Mouse (Mus musculus) heart, postnatal 0 days (tissue): ENCODE measurements around the gene Pygl. TPM values are rescaled to one million over a fixed set of nuclear protein-coding genes. Genes with fewer than 3 reads are reported as not detected.
"Not testable (repeated sequence)": the region's sequence is repeated elsewhere in the genome, so short reads cannot be mapped to it uniquely, and the experiment has no call there.

Source experiments
- ATAC-seq: fragments of 200-750 bp; cut with Nextera tagmentation; 2 replicates; pipeline ENCODE4 v1.8.0; 2017; ENCODE audit warnings: low read depth, moderate number of reproducible peaks, moderate library complexity; ENCODE audit not compliant: insufficient read depth
- DNase-seq: peaks from one replicate; pipeline ENCODE4 v3.0.0-alpha.2; 2016; ENCODE audit warnings: low spot score
- H3K27ac ChIP-seq: fragments of 300-500 bp; sonication (generic); 2 replicates; pipeline ENCODE4 v1.5.1; 2014; ENCODE audit warnings: low read depth, mild to moderate bottlenecking
- H3K27me3 ChIP-seq: fragments of 300-500 bp; sonication (generic); 2 replicates; pipeline ENCODE4 v1.6.1; 2014; ENCODE audit warnings: low read length, mixed read lengths; ENCODE audit not compliant: control insufficient read depth, insufficient read depth
- H3K36me3 ChIP-seq: fragments of 300-500 bp; sonication (generic); replicated peaks from 2 replicates; pipeline ENCODE4 v1.6.1; 2014; ENCODE audit warnings: low read length, mixed read lengths; ENCODE audit not compliant: control insufficient read depth, insufficient read depth
- H3K4me1 ChIP-seq: fragments of 300-500 bp; sonication (generic); 2 replicates; pipeline ENCODE4 v1.6.1; 2014; ENCODE audit warnings: antibody characterized with exemption; ENCODE audit not compliant: control insufficient read depth, insufficient read depth
- H3K4me2 ChIP-seq: fragments of 300-500 bp; sonication (generic); 2 replicates; pipeline ENCODE4 v1.6.1; 2014; ENCODE audit warnings: low read depth, mild to moderate bottlenecking, low read length, moderate library complexity
- H3K4me3 ChIP-seq: fragments of 300-500 bp; sonication (generic); 2 replicates; pipeline ENCODE4 v1.5.1; 2014; ENCODE audit warnings: low read depth, low read length
- H3K9ac ChIP-seq: fragments of 300-500 bp; sonication (generic); replicated peaks from 2 replicates; pipeline ENCODE4 v1.6.1; 2014; ENCODE audit warnings: low read depth, low read length, mixed read lengths
- H3K9me3 ChIP-seq: fragments of 300-500 bp; sonication (generic); replicated peaks from 2 replicates; pipeline ENCODE4 v1.6.1; 2016; ENCODE audit warnings: low read length; ENCODE audit not compliant: control insufficient read depth
- CTCF ChIP-seq: IDR thresholded peaks from 2 replicates; pipeline ENCODE4 v1.5.1; 2016; ENCODE audit warnings: antibody characterized with exemption, control low read depth, low read depth
- EP300 ChIP-seq: IDR thresholded peaks from 2 replicates; pipeline ENCODE4 v1.6.1; 2016; ENCODE audit warnings: antibody characterized with exemption, low read depth
- WGBS: fragments of 180-500 bp; shearing (Covaris S2); extraction: QIAGEN DNeasy Blood & Tissue Kit; methylation state at CpG from one replicate; pipeline ENCODE4 v1.1.7; 2014; 5-methylcytosine and 5-hydroxymethylcytosine counted together
- polyA plus RNA-seq: library from polyadenylated mRNA; unstranded; fragments of >200 nt; fragmentation: Nextera tagmentation; extraction: Ambion mirVana; gene quantifications from 2 replicates; pipeline ENCODE4 v1.2.1, GENCODE M21; 2015
- total RNA-seq: library from RNA; depleted of rRNA; stranded (reverse); fragments of >200 nt; gene quantifications from 2 replicates; pipeline ENCODE4 v1.2.3, GENCODE M21; 2014; ENCODE audit warnings: low replicate concordance

The Pygl gene
- total and polyA plus RNA-seq, 2 experiments from 2014 or later: 31.6 to 43.2 TPM

DNA sequence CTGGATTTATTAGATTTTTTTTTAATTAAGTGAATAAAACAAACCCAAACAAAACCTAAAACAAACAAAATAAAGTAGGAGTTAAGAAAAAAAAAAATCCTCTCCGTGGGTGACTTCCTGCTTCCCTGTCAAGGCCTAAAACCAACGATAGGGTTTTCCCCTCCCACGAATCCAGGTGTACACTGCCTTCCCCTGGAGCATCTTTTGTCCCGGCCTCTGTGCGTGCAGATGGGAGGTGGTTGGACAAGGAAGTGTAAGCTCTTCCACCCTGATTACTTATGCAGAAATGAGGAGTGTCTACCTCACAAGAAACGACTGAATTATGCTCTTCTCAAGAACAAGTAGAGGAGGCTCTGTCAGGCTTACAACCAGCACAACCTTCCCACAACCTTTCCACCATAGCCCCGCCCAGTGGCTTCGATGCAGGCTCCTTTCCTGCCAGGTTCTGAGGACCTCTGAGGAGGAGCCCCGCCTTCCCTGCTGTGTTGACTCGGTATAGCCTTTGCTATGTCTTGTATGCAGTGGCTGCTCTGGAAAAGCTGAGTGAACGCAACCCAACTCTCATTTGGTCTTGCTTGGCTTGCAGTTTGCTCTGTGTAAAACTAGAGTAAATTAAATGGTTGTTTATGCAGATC is 82.5 kb downstream of the Pygl start:
- Histone ChIP-seq H3K9me3 (no peaks in the 10 kb centered on the region), H3K4me3 (peak overlapping the region; percentile 35), H3K4me2 (peak overlapping the region; percentile 58), H3K4me1 (peaks cover 10% of the 10 kb centered on the region), H3K27ac (no peak overlapping the region), H3K27me3 (no peaks in the 10 kb centered on the region), H3K36me3 (no peaks in the 10 kb centered on the region), H3K9ac (peak overlapping the region; percentile 37; the same call in 1 of the 2 replicates)
- no peak for DNase-seq
- 21% methylated on average over 11 of the region's 11 CpGs for WGBS
- ATAC-seq: no peak
- TF ChIP-seq CTCF (no peak), EP300 (no peak)

DNA sequence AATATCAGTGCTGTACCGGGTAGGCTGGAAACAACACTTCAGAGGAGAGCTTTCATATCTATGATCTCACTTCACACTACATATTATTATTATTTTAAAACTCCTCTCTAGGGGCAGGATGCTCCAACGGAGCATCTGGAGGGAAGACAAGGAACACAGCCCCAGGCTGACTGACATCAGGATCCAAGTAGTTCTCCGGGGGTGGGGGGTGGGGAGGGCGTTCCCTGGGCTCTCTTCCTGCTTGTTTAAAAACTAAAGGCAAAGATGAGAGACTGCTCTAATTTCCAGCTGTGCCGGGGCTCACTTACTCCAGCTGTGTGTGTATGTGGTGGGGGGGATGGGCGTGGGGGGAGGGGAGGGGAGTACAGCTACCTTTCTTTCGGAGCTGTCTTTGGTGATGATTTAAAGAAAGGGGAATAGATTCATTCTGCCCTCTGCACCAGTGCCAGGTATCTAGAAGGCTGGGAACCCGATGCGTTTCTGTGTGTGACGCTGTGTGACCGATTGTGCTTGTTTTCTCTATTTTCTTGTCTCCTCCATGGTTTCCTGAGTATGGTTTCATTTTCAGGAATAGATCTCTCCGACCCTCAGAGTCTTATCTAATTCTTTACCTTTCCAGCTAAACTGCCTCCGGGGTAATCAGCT is 83.2 kb downstream of the Pygl start:
- Histone ChIP-seq H3K4me3 (peak overlapping the region; percentile 35), H3K27me3 (no peaks in the 10 kb centered on the region), H3K9ac (peak overlapping the region; percentile 37; the same call in 1 of the 2 replicates), H3K27ac (0 out of 2 replicates have a peak overlapping the region, but pooled peaks have one; percentile 26), H3K9me3 (no peaks in the 10 kb centered on the region), H3K4me1 (peaks cover 10% of the 10 kb centered on the region), H3K4me2 (peak overlapping the region; percentile 58), H3K36me3 (no peaks in the 10 kb centered on the region)
- TF ChIP-seq CTCF (no peak), EP300 (no peak)
- DNase-seq: no peak
- no peak for ATAC-seq
- WGBS: 8% methylated on average over 13 of the region's 13 CpGs

- H3K9me3 ChIP-seq: no peaks in the 10 kb centered on the region
- ATAC-seq (no peak), DNase-seq (no peak)
- H3K4me3 ChIP-seq: no peak overlapping the region
- H3K36me3 ChIP-seq: no peaks in the 10 kb centered on the region
- no peak overlapping the region for H3K4me2 ChIP-seq
- no peak overlapping the region for H3K27ac ChIP-seq
- H3K27me3 ChIP-seq: no peaks in the 10 kb centered on the region
- WGBS: 82% methylated on average over 6 of the region's 6 CpGs
- TF ChIP-seq CTCF (no peak), EP300 (no peak)
- H3K9ac ChIP-seq: no peak overlapping the region
- H3K4me1 ChIP-seq: peaks cover 10% of the 10 kb centered on the region
Measured at GRCm38 (mm10) chr12:70145586-70145985, 85.7 kb downstream of the Pygl start.

DNA sequence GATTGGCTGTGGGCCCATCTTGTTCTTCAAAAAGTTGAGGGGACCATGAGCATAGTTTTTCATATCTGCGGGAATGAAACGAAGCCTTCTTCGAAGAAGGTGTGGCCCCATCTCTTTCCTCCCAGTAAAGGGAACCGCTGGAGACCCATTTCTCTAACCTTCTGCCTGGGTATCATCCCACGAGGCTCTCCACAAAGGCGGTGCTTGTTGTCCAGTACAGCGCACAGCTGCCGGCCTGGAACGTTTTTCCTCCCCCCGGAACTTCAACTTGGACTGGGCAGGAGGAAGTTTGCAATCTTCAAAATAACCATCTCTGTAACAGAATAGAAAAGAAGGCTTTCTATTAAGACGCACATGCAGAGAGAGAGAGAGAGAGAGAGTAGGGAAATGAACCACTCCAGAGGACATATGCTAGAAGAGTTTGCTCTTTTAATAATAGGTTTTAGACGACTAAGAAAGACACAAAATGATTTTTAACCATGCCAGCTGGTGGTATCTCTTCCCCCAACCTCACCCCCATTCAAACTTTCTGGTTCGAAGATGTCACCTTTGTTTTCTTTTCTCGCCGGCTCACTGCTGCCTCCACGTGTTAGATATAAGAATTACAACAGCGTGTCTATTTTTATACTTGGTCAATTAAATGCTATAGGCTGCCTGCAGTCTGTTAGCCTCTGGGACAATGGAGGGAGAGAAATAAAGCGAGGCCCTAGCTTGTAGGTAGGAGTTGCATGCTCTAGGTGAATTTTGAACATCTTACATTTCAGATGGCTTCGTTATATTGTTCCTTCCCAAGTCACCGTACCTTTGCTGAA is 86.4 kb downstream of the Pygl start:
- 0 out of 2 replicates have a peak overlapping the region, but pooled peaks have one; percentile 23 for H3K4me2 ChIP-seq
- no peak overlapping the region for H3K4me3 ChIP-seq
- DNase-seq (peak; percentile 63), ATAC-seq (peak; percentile 54)
- no peak overlapping the region for H3K9ac ChIP-seq
- no peaks in the 10 kb centered on the region for H3K27me3 ChIP-seq
- H3K9me3 ChIP-seq: no peaks in the 10 kb centered on the region
- WGBS: 29% methylated on average over 20 of the region's 20 CpGs
- peak overlapping the region; percentile 63 for H3K27ac ChIP-seq
- H3K4me1 ChIP-seq: peaks cover 10% of the 10 kb centered on the region
- H3K36me3 ChIP-seq: no peaks in the 10 kb centered on the region
- peak; percentile 76 for TF ChIP-seq CTCF
- TF ChIP-seq EP300: no peak

GRCm38 (mm10) chr12:70144106-70144587 is 87.1 kb downstream of the Pygl start:
- peak; percentile 21 for DNase-seq
- not testable (repeated sequence) for H3K36me3 ChIP-seq, H3K4me3 ChIP-seq, H3K27me3 ChIP-seq, H3K4me1 ChIP-seq, H3K4me2 ChIP-seq, H3K9ac ChIP-seq, H3K9me3 ChIP-seq
- H3K27ac ChIP-seq: peak overlapping the region; percentile 63
- 10% methylated on average over 3 of the region's 3 CpGs for WGBS
- ATAC-seq: peak; percentile 64
